Mouse (Mus musculus) heart, embryonic 16.5 days (tissue): ENCODE results near the gene Scube1. TPM values are rescaled to one million over a fixed set of nuclear protein-coding genes. Genes with fewer than 3 reads are reported as not detected.

Experiments used
- ATAC-seq: fragments of 200-750 bp; cut with Nextera tagmentation; replicated peaks from 2 replicates; pipeline ENCODE4 v1.8.0; 2017; ENCODE audit warnings: moderate number of reproducible peaks; ENCODE audit not compliant: insufficient read depth, low FRiP score; ENCODE audit errors: extremely low read depth
- H3K27ac ChIP-seq: fragments of 300-500 bp; sonication (generic); 2 replicates; pipeline ENCODE4 v1.5.1; 2014; ENCODE audit warnings: mild to moderate bottlenecking, low read length, control low read depth, moderate library complexity
- H3K27me3 ChIP-seq: fragments of 300-500 bp; sonication (generic); 2 replicates; pipeline ENCODE4 v1.6.1; 2014; ENCODE audit warnings: low read length, mixed read lengths; ENCODE audit not compliant: control insufficient read depth, insufficient read depth
- H3K36me3 ChIP-seq: fragments of 300-500 bp; sonication (generic); 2 replicates; pipeline ENCODE4 v1.6.1; 2014; ENCODE audit not compliant: control insufficient read depth, insufficient read depth
- H3K4me1 ChIP-seq: fragments of 300-500 bp; sonication (generic); 2 replicates; pipeline ENCODE4 v1.6.1; 2014; ENCODE audit warnings: low read length, mixed read lengths; ENCODE audit not compliant: control insufficient read depth, insufficient read depth
- H3K4me2 ChIP-seq: fragments of 300-500 bp; sonication (generic); 2 replicates; pipeline ENCODE4 v1.6.1; 2014; ENCODE audit warnings: low read depth, mild to moderate bottlenecking, control low read depth, low read length
- H3K4me3 ChIP-seq: fragments of 300-500 bp; sonication (generic); 2 replicates; pipeline ENCODE4 v1.5.1; 2014; ENCODE audit warnings: mild to moderate bottlenecking, control low read depth, low read length
- H3K9ac ChIP-seq: fragments of 300-500 bp; sonication (generic); 2 replicates; pipeline ENCODE4 v1.6.1; 2014; ENCODE audit warnings: low read length, control low read depth
- H3K9me3 ChIP-seq: fragments of 300-500 bp; sonication (generic); replicated peaks from 2 replicates; pipeline ENCODE4 v1.6.1; 2016; ENCODE audit warnings: low read length; ENCODE audit not compliant: control insufficient read depth
- WGBS: fragments of 180-500 bp; shearing (Covaris S2); extraction: QIAGEN DNeasy Blood & Tissue Kit; methylation state at CpG from one replicate; pipeline ENCODE4 v1.1.7; 2014; 5-methylcytosine and 5-hydroxymethylcytosine counted together
- polyA plus RNA-seq: library from polyadenylated mRNA; unstranded; fragments of >200 nt; fragmentation: Nextera tagmentation; extraction: Ambion mirVana; gene quantifications from 2 replicates; pipeline ENCODE4 v1.2.1, GENCODE M21; 2015

Scube1 gene
- polyA plus RNA-seq, 1 experiment from 2014 or later, result 4.0 TPM

- no peaks in the 10 kb centered on the region for H3K9me3 ChIP-seq
- no peaks in the 10 kb centered on the region for H3K27me3 ChIP-seq
- no peak for ATAC-seq
- 82% methylated on average over 5 of the region's 5 CpGs for WGBS
- H3K4me1 ChIP-seq, result peaks cover 8% of the 10 kb centered on the region; the same call in 1 of the 2 replicates
- no peaks in the 10 kb centered on the region for H3K36me3 ChIP-seq
- H3K4me2 ChIP-seq, result no peak overlapping the region
- no peak overlapping the region for H3K4me3 ChIP-seq
- H3K9ac ChIP-seq, result no peak overlapping the region
- H3K27ac ChIP-seq, result no peak overlapping the region
Observed at GRCm38 (mm10) chr15:83566006-83566405, 158.8 kb downstream of the Scube1 start.

GRCm38 (mm10) chr15:83565434-83565833, 159.4 kb downstream of the Scube1 start:
- WGBS, result 70% methylated on average over 3 of the region's 3 CpGs
- Histone ChIP-seq H3K4me2 (no peak overlapping the region), H3K36me3 (no peaks in the 10 kb centered on the region), H3K27me3 (no peaks in the 10 kb centered on the region), H3K9ac (no peak overlapping the region), H3K27ac (no peak overlapping the region), H3K9me3 (no peaks in the 10 kb centered on the region), H3K4me1 (peaks cover 8% of the 10 kb centered on the region; the same call in 1 of the 2 replicates), H3K4me3 (no peak overlapping the region)
- ATAC-seq, result no peak

- peak overlapping the region; percentile 95 for H3K4me2 ChIP-seq
- H3K27me3 ChIP-seq, result no peaks in the 10 kb centered on the region
- H3K36me3 ChIP-seq, result no peaks in the 10 kb centered on the region
- peak overlapping the region; percentile 57 for H3K4me3 ChIP-seq
- peak; percentile 35; the same call in 1 of the 2 replicates for ATAC-seq
- H3K9me3 ChIP-seq, result no peaks in the 10 kb centered on the region
- peak overlapping the region; percentile 69 for H3K9ac ChIP-seq
- peaks cover 8% of the 10 kb centered on the region; the same call in 1 of the 2 replicates for H3K4me1 ChIP-seq
- WGBS, result 2% methylated on average over 27 of the region's 27 CpGs
- H3K27ac ChIP-seq, result peak overlapping the region; percentile 33
Observed at GRCm38 (mm10) chr15:83563857-83564651, 160.8 kb downstream of the Scube1 start.

DNA sequence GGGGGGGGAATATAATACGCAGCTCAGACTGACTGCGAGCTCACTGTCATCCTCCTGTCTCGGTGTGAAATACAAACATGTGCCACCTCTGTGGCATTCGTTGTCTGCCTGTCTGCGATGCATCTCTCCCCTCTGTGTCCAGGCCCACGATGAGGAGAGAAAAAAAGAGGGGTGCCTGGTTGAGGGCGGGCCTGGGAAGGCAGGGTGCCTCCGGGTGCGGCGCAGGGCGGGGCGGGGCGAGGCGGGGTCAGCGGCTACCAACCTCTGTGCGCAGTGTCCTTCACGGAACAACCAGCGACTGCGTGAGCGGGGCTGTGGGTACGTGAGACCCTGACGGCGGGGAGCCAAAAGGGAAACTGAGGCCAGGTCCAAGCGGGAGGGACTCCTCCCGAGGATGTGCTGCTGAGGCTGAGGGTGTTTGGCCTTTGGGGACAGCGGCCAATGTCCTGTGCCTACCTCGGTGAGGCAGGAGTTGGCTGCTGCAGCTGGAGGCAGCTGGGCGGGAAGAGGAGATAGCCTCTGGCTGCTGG, 161.4 kb downstream of the Scube1 start, which contains the start of the genes Tspo and Mcat:
Gene Tspo (plus strand): TSS at position 266 of the 530 bp plus-strand sequence.
Gene Mcat (minus strand): TSS at position 461 of the 530 bp plus-strand sequence.
- Histone ChIP-seq H3K9ac (peak within 1 kb of the TSS; percentile 69), H3K4me3 (peak within 1 kb of the TSS; percentile 57), H3K36me3 (no peaks in the 10 kb centered on the region), H3K9me3 (no peaks in the 10 kb centered on the region), H3K27me3 (no peaks in the 10 kb centered on the region), H3K4me1 (peaks cover 8% of the 10 kb centered on the region; the same call in 1 of the 2 replicates), H3K4me2 (peak within 1 kb of the TSS; percentile 95), H3K27ac (peak within 1 kb of the TSS; percentile 33)
- WGBS, result 2% methylated on average over 27 of the region's 28 CpGs
- peak; percentile 58 for ATAC-seq

DNA sequence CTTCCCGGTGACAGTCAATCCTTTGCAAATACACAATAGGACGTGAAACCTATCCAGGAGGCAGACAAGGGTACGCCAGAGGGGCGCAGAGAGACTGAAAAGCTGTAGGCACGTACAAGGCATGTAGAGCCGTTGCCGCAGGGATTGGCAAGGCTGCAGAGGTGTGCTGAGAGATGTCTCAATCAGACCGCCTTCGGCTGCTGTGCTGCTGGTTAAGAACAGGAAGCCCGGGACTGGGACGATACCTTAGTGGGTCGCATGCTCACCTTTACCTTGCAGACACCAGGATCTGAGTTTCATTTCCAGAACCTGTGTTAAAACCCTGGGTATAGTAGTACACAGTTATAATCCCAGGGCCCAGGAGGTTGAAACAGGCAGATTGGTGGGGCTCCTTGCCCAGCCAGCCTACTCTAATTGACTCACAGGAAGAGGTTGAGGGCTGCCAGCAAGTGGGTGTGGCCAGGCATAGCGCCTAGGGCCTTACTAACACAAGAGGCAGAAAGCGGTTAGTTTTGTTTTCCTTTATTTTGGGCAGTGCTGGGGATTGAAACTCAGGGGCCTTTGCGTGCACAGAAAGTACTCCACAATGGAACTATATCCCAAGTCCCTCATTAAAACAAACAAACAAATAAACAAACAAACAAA, 162.1 kb downstream of the Scube1 start:
- WGBS, result 31% methylated on average over 15 of the region's 15 CpGs
- peak; percentile 66 for ATAC-seq
- Histone ChIP-seq H3K4me3 (peak overlapping the region; percentile 57), H3K27ac (peak overlapping the region; percentile 33), H3K4me1 (peaks cover 8% of the 10 kb centered on the region; the same call in 1 of the 2 replicates), H3K9ac (peak overlapping the region; percentile 69), H3K27me3 (no peaks in the 10 kb centered on the region), H3K36me3 (no peaks in the 10 kb centered on the region), H3K4me2 (peak overlapping the region; percentile 95), H3K9me3 (no peaks in the 10 kb centered on the region)

DNA sequence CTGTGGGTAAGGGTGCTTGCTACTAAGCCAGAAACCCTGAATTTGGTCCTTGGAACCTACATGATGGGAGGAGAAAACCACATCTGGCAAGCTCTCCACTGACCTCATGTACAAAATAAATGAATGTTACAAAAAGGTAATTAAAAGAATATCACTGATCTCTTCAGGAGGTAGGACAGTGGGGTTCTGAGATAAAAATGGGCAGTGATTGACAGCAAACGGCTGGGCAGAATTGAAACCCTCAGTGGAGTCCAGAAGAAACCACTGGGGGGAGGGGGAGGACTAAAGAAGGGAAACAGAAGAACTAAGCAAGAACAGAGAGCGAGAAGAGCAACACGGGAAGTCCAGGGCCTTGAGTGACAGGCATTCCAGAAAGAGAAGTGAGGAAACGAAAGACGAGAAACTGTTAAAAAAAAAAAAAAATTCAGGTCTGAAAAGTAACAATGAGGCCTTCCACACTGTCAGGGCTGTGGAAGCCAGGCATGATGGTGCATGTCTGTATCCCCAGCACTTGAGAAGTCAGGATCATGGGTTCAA, 163.8 kb downstream of the Scube1 start:
- WGBS, result 48% methylated on average over 5 of the region's 5 CpGs
- H3K27me3 ChIP-seq, result no peaks in the 10 kb centered on the region
- no peak overlapping the region for H3K4me3 ChIP-seq
- peaks cover 9% of the 10 kb centered on the region for H3K4me1 ChIP-seq
- no peak overlapping the region for H3K27ac ChIP-seq
- no peak for ATAC-seq
- H3K4me2 ChIP-seq, result no peak overlapping the region
- H3K9me3 ChIP-seq, result no peaks in the 10 kb centered on the region
- no peak overlapping the region for H3K9ac ChIP-seq
- H3K36me3 ChIP-seq, result no peaks in the 10 kb centered on the region

DNA sequence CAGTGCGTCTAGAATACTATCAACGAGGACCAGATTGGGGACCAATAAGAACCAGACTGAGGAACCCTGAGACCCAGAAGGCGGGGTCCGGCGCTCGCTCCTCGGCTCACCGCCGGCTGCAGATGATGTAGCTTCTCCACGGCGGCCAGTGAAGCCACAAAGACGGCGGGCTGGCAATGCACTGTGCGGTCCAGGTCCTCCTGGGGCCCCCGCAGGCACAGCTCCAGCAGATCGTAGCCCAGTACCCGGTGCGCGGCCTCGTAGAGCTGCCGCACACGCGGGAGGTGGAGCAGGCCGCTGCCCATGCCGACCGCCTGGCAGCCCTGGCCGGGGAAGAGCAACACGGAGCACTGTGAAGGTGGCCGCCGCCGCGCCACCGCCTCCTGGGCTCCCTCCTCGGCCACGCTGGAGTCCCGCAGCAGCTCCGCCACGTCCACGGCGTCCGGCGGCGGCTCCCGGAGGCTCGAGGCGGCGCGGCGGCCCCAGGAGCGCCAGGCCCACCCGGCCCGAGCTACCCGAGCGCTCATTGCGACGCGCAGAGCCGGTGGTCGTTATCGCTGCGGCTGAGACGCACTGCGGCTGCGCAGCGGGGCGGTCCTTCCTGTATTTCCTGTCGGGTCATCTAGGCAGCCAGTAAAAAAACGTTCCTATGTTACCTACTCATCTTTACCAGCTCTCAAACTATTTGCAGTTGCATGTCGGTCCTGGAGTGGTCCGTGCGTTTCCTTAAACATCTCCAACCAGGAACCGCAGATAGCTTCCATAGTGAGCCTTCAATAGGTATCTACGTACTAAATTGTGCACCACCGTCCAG, 169.5 kb downstream of the Scube1 start:
- Histone ChIP-seq H3K4me3 (peak overlapping the region; percentile 79), H3K9me3 (no peaks in the 10 kb centered on the region), H3K4me2 (peak overlapping the region; percentile 85), H3K27me3 (no peaks in the 10 kb centered on the region), H3K27ac (peak overlapping the region; percentile 89), H3K4me1 (peaks cover 11% of the 10 kb centered on the region), H3K9ac (peak overlapping the region; percentile 95), H3K36me3 (no peaks in the 10 kb centered on the region)
- ATAC-seq, result peak; percentile 88
- WGBS, result under 1% methylated on average over 57 of the region's 74 CpGs
